Mouse (Mus musculus) layer of hippocampus, postnatal 25 days (tissue): Measurements from ENCODE around the gene Emc9. TPM values are rescaled to one million over a fixed set of nuclear protein-coding genes. Genes with fewer than 3 reads are reported as not detected.

Experiments
- DNase-seq, 2 experiments: peaks; one replicate each; pipeline ENCODE4 v3.0.0; 2022; ENCODE audit warnings: mixed read lengths in 2 of 2, low spot score in 1 of 2; ENCODE audit errors: extremely low spot score in 1 of 2
- total RNA-seq, 2 experiments: library from RNA; stranded (reverse); gene quantifications; 2 replicates each; pipeline ENCODE4 v1.2.3; 2021

The Emc9 gene
- total RNA-seq, 2 experiments from 2014 or later, result 47.2 to 56.6 TPM

GRCm38 (mm10) chr14:55591331-55591891 lies 6.3 kb upstream of the Emc9 start, which contains the start of gene Rnf31:
Gene Rnf31 (plus strand): TSS chr14:55591708.
- DNase-seq, result peak in 1 of 2 experiments; percentile 74

GRCm38 (mm10) chr14:55590748-55591330 lies 5.7 kb upstream of the Emc9 start, which contains the start of gene Psme2:
Gene Psme2 (minus strand): TSS chr14:55591113.
- DNase-seq, result peak; percentile 75 to 77

- no peak for DNase-seq
Observed at GRCm38 (mm10) chr14:55589771-55590448, 4.8 kb upstream of the Emc9 start.

GRCm38 (mm10) chr14:55589271-55589670 lies 4.2 kb upstream of the Emc9 start:
- no peak for DNase-seq

- no peak for DNase-seq
Observed at GRCm38 (mm10) chr14:55586149-55586548, 1.0 kb upstream of the Emc9 start.

- no peak for DNase-seq
Observed at GRCm38 (mm10) chr14:55585566-55585960, 461 bp upstream of the Emc9 start.

- no peak for DNase-seq
Observed at GRCm38 (mm10) chr14:55584303-55584701, 800 bp downstream of the Emc9 start.

- no peak for DNase-seq
Observed at GRCm38 (mm10) chr14:55581981-55582681, 3.0 kb downstream of the Emc9 start.

- DNase-seq, result no peak
Observed at GRCm38 (mm10) chr14:55580731-55581130, 4.4 kb downstream of the Emc9 start.

GRCm38 (mm10) chr14:55579511-55580496 lies 5.3 kb downstream of the Emc9 start:
- no peak for DNase-seq

GRCm38 (mm10) chr14:55578668-55579269 lies 6.3 kb downstream of the Emc9 start:
- DNase-seq, result no peak

- DNase-seq, result peak; percentile 54 to 64
Observed at GRCm38 (mm10) chr14:55577871-55578667, 7.0 kb downstream of the Emc9 start, which contains the start of gene Psme1. Gene Psme1 (plus strand): TSS chr14:55578123.

- no peak for DNase-seq
Observed at GRCm38 (mm10) chr14:55576376-55576775, 8.7 kb downstream of the Emc9 start.

GRCm38 (mm10) chr14:55575711-55576110 lies 9.4 kb downstream of the Emc9 start:
- DNase-seq, result no peak

- no peak for DNase-seq
Observed at GRCm38 (mm10) chr14:55575302-55575701, 9.8 kb downstream of the Emc9 start, which contains the start of gene Fitm1. Gene Fitm1 (plus strand): TSS chr14:55575617.

- no peak for DNase-seq
Observed at GRCm38 (mm10) chr14:55571760-55572159, 13.3 kb downstream of the Emc9 start.

- no peak for DNase-seq
Observed at GRCm38 (mm10) chr14:55570588-55570987, 14.5 kb downstream of the Emc9 start.

GRCm38 (mm10) chr14:55567496-55567895 lies 17.6 kb downstream of the Emc9 start:
- no peak for DNase-seq

GRCm38 (mm10) chr14:55565748-55566147 lies 19.4 kb downstream of the Emc9 start:
- DNase-seq, result no peak
